Mouse (Mus musculus): ENCODE data around the gene Slc8a3.

Gene Slc8a3

GRCm38 (mm10) chr12:81237158-81237557 is 95.8 kb downstream of the Slc8a3 start:
- DNase-seq (ENCODE audit: low spot score) = no peak

GRCm38 (mm10) chr12:81235456-81236330 is 97.3 kb downstream of the Slc8a3 start:
- no peak for DNase-seq (ENCODE audit: low spot score)

- DNase-seq (ENCODE audit: low spot score) = no peak
Measured at GRCm38 (mm10) chr12:81233746-81234380, 99.1 kb downstream of the Slc8a3 start.

GRCm38 (mm10) chr12:81227767-81228460 is 105.1 kb downstream of the Slc8a3 start:
- DNase-seq (ENCODE audit: low spot score) = no peak

GRCm38 (mm10) chr12:81226590-81226989 is 106.4 kb downstream of the Slc8a3 start:
- no peak for DNase-seq (ENCODE audit: low spot score)

- no peak for DNase-seq (ENCODE audit: low spot score)
Measured at GRCm38 (mm10) chr12:81225966-81226577, 106.9 kb downstream of the Slc8a3 start.

GRCm38 (mm10) chr12:81224843-81225242 is 108.1 kb downstream of the Slc8a3 start:
- DNase-seq (ENCODE audit: low spot score) = no peak

- DNase-seq (ENCODE audit: low spot score) = no peak
Measured at GRCm38 (mm10) chr12:81223276-81223675, 109.7 kb downstream of the Slc8a3 start.

GRCm38 (mm10) chr12:81219339-81219738 is 113.6 kb downstream of the Slc8a3 start:
- DNase-seq (ENCODE audit: low spot score) = no peak

GRCm38 (mm10) chr12:81208559-81208958 is 124.4 kb downstream of the Slc8a3 start:
- no peak for DNase-seq (ENCODE audit: low spot score)

GRCm38 (mm10) chr12:81205619-81206560 is 127.1 kb downstream of the Slc8a3 start:
- peak; percentile 46 for DNase-seq (ENCODE audit: low spot score)

- DNase-seq (ENCODE audit: low spot score) = no peak
Measured at GRCm38 (mm10) chr12:81203226-81203625, 129.8 kb downstream of the Slc8a3 start.

GRCm38 (mm10) chr12:81199280-81199955 is 133.6 kb downstream of the Slc8a3 start:
- peak; percentile 45 for DNase-seq (ENCODE audit: low spot score)

- DNase-seq (ENCODE audit: low spot score) = no peak
Measured at GRCm38 (mm10) chr12:81197468-81198075, 135.4 kb downstream of the Slc8a3 start.

GRCm38 (mm10) chr12:81193968-81194367 is 139.0 kb downstream of the Slc8a3 start:
- no peak for DNase-seq (ENCODE audit: low spot score)

GRCm38 (mm10) chr12:81189636-81190035 is 143.3 kb downstream of the Slc8a3 start:
- DNase-seq (ENCODE audit: low spot score) = no peak

- no peak for DNase-seq (ENCODE audit: low spot score)
Measured at GRCm38 (mm10) chr12:81188996-81189395, 144.0 kb downstream of the Slc8a3 start.

- no peak for DNase-seq (ENCODE audit: low spot score)
Measured at GRCm38 (mm10) chr12:81188423-81188822, 144.6 kb downstream of the Slc8a3 start.

GRCm38 (mm10) chr12:81186668-81187067 is 146.3 kb downstream of the Slc8a3 start:
- no peak for DNase-seq (ENCODE audit: low spot score)

GRCm38 (mm10) chr12:81186081-81186480 is 146.9 kb downstream of the Slc8a3 start:
- DNase-seq (ENCODE audit: low spot score) = no peak
